Mouse (Mus musculus) CH12.LX (cell line): Measurements from ENCODE around the gene Scfd2.

Experiments used
- CTCF ChIP-seq, 2 experiments: IDR thresholded peaks in 1 of 2; conservative IDR thresholded peaks in 1 of 2; 2 replicates each; pipeline ENCODE4 v1.5.1; 2011 to 2012; ENCODE audit warnings: low read depth in 2 of 2, low read length in 2 of 2, improper control_type of control experiment in 1 of 2, inconsistent platforms in 1 of 2, mild to moderate bottlenecking in 1 of 2, moderate library complexity in 1 of 2
- EP300 ChIP-seq: IDR thresholded peaks from 2 replicates; pipeline ENCODE4 v1.6.1; 2011; ENCODE audit warnings: low read length, improper control_type of control experiment
- HCFC1 ChIP-seq: IDR thresholded peaks from 2 replicates; pipeline ENCODE4 v1.6.1; 2012; ENCODE audit warnings: low read depth, mild to moderate bottlenecking, inconsistent platforms, low read length, improper control_type of control experiment
- MAX ChIP-seq: IDR thresholded peaks from 2 replicates; pipeline ENCODE4 v1.6.1; 2011; ENCODE audit warnings: low read length, improper control_type of control experiment
- MYC ChIP-seq: IDR thresholded peaks from 2 replicates; pipeline ENCODE4 v1.6.1; 2011; ENCODE audit warnings: low read depth, mild to moderate bottlenecking, improper control_type of control experiment, low read length
- POLR2A ChIP-seq: IDR thresholded peaks from 2 replicates; pipeline ENCODE4 v1.6.1; 2011; ENCODE audit warnings: low read depth, mild to moderate bottlenecking, improper control_type of control experiment, low read length
- POLR2AphosphoS2 ChIP-seq: IDR thresholded peaks from 2 replicates; pipeline ENCODE4 v1.6.1; 2011; ENCODE audit warnings: low read depth, low read length, improper control_type of control experiment
- SIN3A ChIP-seq: IDR thresholded peaks from 2 replicates; pipeline ENCODE4 v1.6.1; 2012; ENCODE audit warnings: low read length, improper control_type of control experiment, inconsistent platforms
- SMC3 ChIP-seq: IDR thresholded peaks from 2 replicates; pipeline ENCODE4 v1.6.1; 2011; ENCODE audit warnings: low read depth, low read length, improper control_type of control experiment
- UBTF ChIP-seq: IDR thresholded peaks from 2 replicates; pipeline ENCODE4 v1.6.1; 2012; ENCODE audit warnings: low read depth, mild to moderate bottlenecking, inconsistent platforms, low read length, improper control_type of control experiment, moderate library complexity
- USF1 ChIP-seq: IDR thresholded peaks from 2 replicates; pipeline ENCODE4 v1.6.1; 2014; ENCODE audit warnings: low read depth, mild to moderate bottlenecking, inconsistent platforms, low read length, improper control_type of control experiment
- ZKSCAN1 ChIP-seq: IDR thresholded peaks from 2 replicates; pipeline ENCODE4 v1.6.1; 2012; ENCODE audit warnings: low read depth, inconsistent platforms, low read length, improper control_type of control experiment, borderline replicate concordance
- ZMIZ1 ChIP-seq: IDR thresholded peaks from 2 replicates; pipeline ENCODE4 v1.6.1; 2012; ENCODE audit warnings: low read depth, mild to moderate bottlenecking, inconsistent platforms, low read length, improper control_type of control experiment
- ZNF384 ChIP-seq: IDR thresholded peaks from 2 replicates; pipeline ENCODE4 v1.6.1; 2012; ENCODE audit warnings: low read depth, low read length, improper control_type of control experiment, inconsistent platforms

- TF ChIP-seq POLR2A (no peak), EP300 (no peak), POLR2AphosphoS2 (no peak), MAX (no peak), UBTF (no peak), SIN3A (no peak), CTCF (conservative IDR thresholded peaks at IDR 0.05 in 1 of 2, IDR thresholded peaks at IDR 0.05 in 1 of 2; ENCODE audit: low read depth in 2 of 2, low read length in 2 of 2) (no peak), ZMIZ1 (no peak), SMC3 (no peak), MYC (no peak), USF1 (no peak), ZKSCAN1 (no peak), HCFC1 (no peak), ZNF384 (no peak)
These were observed 348.4 kb downstream of the Scfd2 start for GRCm38 (mm10) chr5:74183118-74183517.
